Mouse (Mus musculus) G1E (cell line): ENCODE results near the gene Ssbp3. TPM values are rescaled to one million over a fixed set of nuclear protein-coding genes. Genes with fewer than 3 reads are reported as not detected.

Experiments used
- ATAC-seq: 2 replicates; pipeline ENCODE4 v1.8.0; 2016; ENCODE audit warnings: mild to moderate bottlenecking; ENCODE audit not compliant: insufficient number of reproducible peaks, poor library complexity, low FRiP score, severe bottlenecking; ENCODE audit errors: extremely low read depth
- DNase-seq: peaks from one replicate; pipeline ENCODE4 v3.0.0; 2012; ENCODE audit warnings: low spot score
- H3K27me3 ChIP-seq: 2 replicates; pipeline ENCODE4 v1.6.1; 2012; ENCODE audit warnings: mild to moderate bottlenecking, low read length, inconsistent platforms; ENCODE audit not compliant: insufficient read depth
- H3K36me3 ChIP-seq: replicated peaks from 2 replicates; pipeline ENCODE3; 2012; ENCODE audit warnings: mild to moderate bottlenecking, inconsistent platforms
- H3K4me1 ChIP-seq: 2 replicates; pipeline ENCODE4 v1.6.1; 2012; ENCODE audit warnings: low read depth, low read length, inconsistent platforms, mixed read lengths; ENCODE audit not compliant: insufficient read depth
- H3K4me3 ChIP-seq: 2 replicates; pipeline ENCODE4 v1.5.1; 2012; ENCODE audit warnings: low read depth, mild to moderate bottlenecking, inconsistent platforms, low read length, moderate library complexity, mixed read lengths
- H3K9me3 ChIP-seq: replicated peaks from 2 replicates; pipeline ENCODE4 v1.6.1; 2012; ENCODE audit warnings: inconsistent platforms
- CTCF ChIP-seq: IDR thresholded peaks from 2 replicates; pipeline ENCODE4 v1.5.1; 2012; ENCODE audit warnings: low read depth, low read length, inconsistent platforms, mixed read lengths
- GATA1 ChIP-seq: IDR thresholded peaks from 2 replicates; pipeline ENCODE4 v1.6.1; 2012; ENCODE audit warnings: borderline replicate concordance, low read length, inconsistent platforms, mixed read lengths
- GATA2 ChIP-seq: IDR thresholded peaks from 2 replicates; pipeline ENCODE4 v1.6.1; 2012; ENCODE audit warnings: low read depth, low read length, inconsistent platforms, borderline replicate concordance
- POLR2AphosphoS5 ChIP-seq: IDR thresholded peaks from 2 replicates; pipeline ENCODE4 v1.6.1; 2012; ENCODE audit warnings: low read depth, low read length, inconsistent platforms; ENCODE audit not compliant: insufficient replicate concordance
- TAL1 ChIP-seq: conservative IDR thresholded peaks from 2 replicates; pipeline ENCODE4 v1.6.1; 2012; ENCODE audit warnings: low read depth, low read length, inconsistent platforms, mixed read lengths
- polyA plus RNA-seq: library from polyadenylated mRNA; stranded (reverse); fragments of >175 nt; gene quantifications from 2 replicates; pipeline ENCODE4 v1.2.3, GENCODE M21; 2012
- total RNA-seq, 2 experiments: library from RNA; stranded (forward) in 1 of 2; stranded (reverse) in 1 of 2; fragments of 200-1000 nt in 1 of 2; fragments of >200 nt in 1 of 2; fragmentation: Nextera tagmentation in 1 of 2; gene quantifications; 2 replicates each; pipeline ENCODE4 v1.2.3; 2014 to 2017

Ssbp3 gene
- total and polyA plus RNA-seq, 3 experiments, result 46.6 to 685 (median 232) TPM

GRCm38 (mm10) chr4:106942491-106942890 lies 32.0 kb downstream of the Ssbp3 start:
- no peaks in the 10 kb centered on the region for H3K27me3 ChIP-seq
- DNase-seq (no peak), ATAC-seq (no peak)
- no peaks in the 10 kb centered on the region for H3K9me3 ChIP-seq
- H3K36me3 ChIP-seq, result peaks cover 98% of the 10 kb centered on the region
- peaks cover 99% of the 10 kb centered on the region for H3K4me1 ChIP-seq
- TF ChIP-seq GATA1 (no peak), GATA2 (no peak), CTCF (no peak), POLR2AphosphoS5 (no peak), TAL1 (no peak)
- no peak overlapping the region for H3K4me3 ChIP-seq

GRCm38 (mm10) chr4:106943627-106944026 lies 33.1 kb downstream of the Ssbp3 start:
- no peak overlapping the region for H3K4me3 ChIP-seq
- H3K9me3 ChIP-seq, result no peaks in the 10 kb centered on the region
- H3K4me1 ChIP-seq, result peaks cover 99% of the 10 kb centered on the region
- H3K27me3 ChIP-seq, result no peaks in the 10 kb centered on the region
- no peak for DNase-seq
- TF ChIP-seq TAL1 (no peak), GATA1 (no peak), GATA2 (no peak), CTCF (no peak), POLR2AphosphoS5 (no peak)
- ATAC-seq, result no peak
- peaks cover 98% of the 10 kb centered on the region for H3K36me3 ChIP-seq

- peaks cover 99% of the 10 kb centered on the region for H3K4me1 ChIP-seq
- no peak for TF ChIP-seq TAL1
- no peak for TF ChIP-seq GATA1
- no peak for TF ChIP-seq CTCF
- TF ChIP-seq POLR2AphosphoS5, result no peak
- no peak for TF ChIP-seq GATA2
- no peak for DNase-seq
- H3K36me3 ChIP-seq, result peaks cover 96% of the 10 kb centered on the region
- H3K4me3 ChIP-seq, result no peak overlapping the region
- H3K27me3 ChIP-seq, result no peaks in the 10 kb centered on the region
- H3K9me3 ChIP-seq, result no peaks in the 10 kb centered on the region
- 0 out of 2 replicates have a peak, but pooled peaks have one; percentile 23 for ATAC-seq
Measured at GRCm38 (mm10) chr4:106944898-106945297, 34.4 kb downstream of the Ssbp3 start.

GRCm38 (mm10) chr4:106947741-106948140 lies 37.2 kb downstream of the Ssbp3 start:
- no peak for TF ChIP-seq TAL1
- no peak for TF ChIP-seq GATA2
- no peak for TF ChIP-seq GATA1
- DNase-seq, result no peak
- Histone ChIP-seq H3K4me1 (peaks cover 95% of the 10 kb centered on the region), H3K9me3 (no peaks in the 10 kb centered on the region), H3K36me3 (peaks cover 95% of the 10 kb centered on the region), H3K27me3 (no peaks in the 10 kb centered on the region), H3K4me3 (no peak overlapping the region)
- no peak for ATAC-seq

- DNase-seq (no peak), ATAC-seq (no peak)
- no peaks in the 10 kb centered on the region for H3K9me3 ChIP-seq
- no peaks in the 10 kb centered on the region for H3K27me3 ChIP-seq
- peaks cover 95% of the 10 kb centered on the region for H3K36me3 ChIP-seq
- no peak overlapping the region; the same call in 1 of the 2 replicates for H3K4me3 ChIP-seq
- no peak for TF ChIP-seq CTCF
- no peak for TF ChIP-seq GATA2
- no peak for TF ChIP-seq TAL1
- TF ChIP-seq GATA1, result no peak
- no peak for TF ChIP-seq POLR2AphosphoS5
- peaks cover 94% of the 10 kb centered on the region for H3K4me1 ChIP-seq
Measured at GRCm38 (mm10) chr4:106948546-106948945, 38.0 kb downstream of the Ssbp3 start.

- no peak for TF ChIP-seq POLR2AphosphoS5
- no peak for TF ChIP-seq GATA2
- TF ChIP-seq CTCF, result no peak
- no peak for TF ChIP-seq GATA1
- TF ChIP-seq TAL1, result no peak
- Histone ChIP-seq H3K4me1 (peaks cover 94% of the 10 kb centered on the region), H3K27me3 (no peaks in the 10 kb centered on the region), H3K36me3 (peaks cover 95% of the 10 kb centered on the region), H3K9me3 (no peaks in the 10 kb centered on the region), H3K4me3 (no peak overlapping the region)
- DNase-seq (no peak), ATAC-seq (no peak)
Measured at GRCm38 (mm10) chr4:106949200-106949599, 38.7 kb downstream of the Ssbp3 start.

GRCm38 (mm10) chr4:106950801-106951200 lies 40.3 kb downstream of the Ssbp3 start:
- H3K4me3 ChIP-seq, result no peak overlapping the region
- no peak for TF ChIP-seq TAL1
- no peak for TF ChIP-seq CTCF
- no peak for TF ChIP-seq GATA2
- TF ChIP-seq POLR2AphosphoS5, result no peak
- no peak for TF ChIP-seq GATA1
- DNase-seq (no peak), ATAC-seq (no peak)
- H3K9me3 ChIP-seq, result no peaks in the 10 kb centered on the region
- H3K36me3 ChIP-seq, result peaks cover 95% of the 10 kb centered on the region
- peaks cover 93% of the 10 kb centered on the region for H3K4me1 ChIP-seq
- H3K27me3 ChIP-seq, result no peaks in the 10 kb centered on the region
